Mouse (Mus musculus): ENCODE results near the gene Slk.
A peak's percentile ranks its signal among the peaks of the same experiment; 100 is the strongest.

Slk gene

GRCm38 (mm10) chr19:47654896-47655295, 75.4 kb downstream of the Slk start:
- no peak for DNase-seq

GRCm38 (mm10) chr19:47658914-47659535, 79.5 kb downstream of the Slk start:
- DNase-seq, result peak; percentile 80

- DNase-seq, result no peak
Observed at GRCm38 (mm10) chr19:47659765-47660408, 80.4 kb downstream of the Slk start.

- DNase-seq, result no peak
Observed at GRCm38 (mm10) chr19:47667601-47668000, 88.1 kb downstream of the Slk start.

- DNase-seq, result peak; percentile 59
Observed at GRCm38 (mm10) chr19:47668399-47668798, 88.9 kb downstream of the Slk start.

- peak; percentile 64 for DNase-seq
Observed at GRCm38 (mm10) chr19:47674419-47674818, 94.9 kb downstream of the Slk start.

- DNase-seq, result no peak
Observed at GRCm38 (mm10) chr19:47678675-47679074, 99.2 kb downstream of the Slk start.

GRCm38 (mm10) chr19:47689592-47689991, 110.1 kb downstream of the Slk start:
- DNase-seq, result no peak

GRCm38 (mm10) chr19:47691994-47692393, 112.5 kb downstream of the Slk start, which contains the start of gene Col17a1:
Gene Col17a1 (minus strand): TSS chr19:47692094.
- DNase-seq, result no peak
